Mouse (Mus musculus): ENCODE measurements around the gene Olfr1415.
A peak's percentile ranks its signal among the peaks of the same experiment; 100 is the strongest.

GRCm38 (mm10) chr1:92441453-92442063 is 54.3 kb downstream of the Olfr1415 start:
- TF ChIP-seq TCF12 (IDR thresholded peaks at IDR 0.05; ENCODE audit: low read depth, low read length), result peak; percentile 82
- TF ChIP-seq GABPA (IDR thresholded peaks at IDR 0.05; ENCODE audit: low read depth, low read length), result no peak
- TF ChIP-seq EP300 (IDR thresholded peaks at IDR 0.05; ENCODE audit: low read depth in 1 of 2, low read length in 2 of 2), result peak; percentile 87 to 88

Data from MEL (cell line).